Mouse (Mus musculus) hindbrain, postnatal 0 days (tissue): ENCODE measurements at regions not wholly inside any gene's neighbourhood (a gene's known extent, or its start where the extent isn't known, plus 50 kb on each side); places are given as distances from the start of the nearest gene placed in this dataset.

Experiments
- ATAC-seq: fragments of 200-750 bp; cut with Nextera tagmentation; 2 replicates; pipeline ENCODE4 v1.8.0; 2017; ENCODE audit warnings: mild to moderate bottlenecking, moderate TSS enrichment, moderate library complexity
- DNase-seq: peaks from one replicate; pipeline ENCODE4 v3.0.0-alpha.2; 2015; ENCODE audit warnings: low spot score
- H3K27ac ChIP-seq: fragments of 300-500 bp; sonication (generic); 2 replicates; pipeline ENCODE4 v1.5.1; 2014; ENCODE audit warnings: mild to moderate bottlenecking
- H3K27me3 ChIP-seq: fragments of 300-500 bp; sonication (generic); 2 replicates; pipeline ENCODE4 v1.6.1; 2014; ENCODE audit warnings: low read length, mixed read lengths; ENCODE audit not compliant: insufficient read depth
- H3K36me3 ChIP-seq: fragments of 300-500 bp; sonication (generic); 2 replicates; pipeline ENCODE4 v1.6.1; 2014; ENCODE audit warnings: low read length, mixed read lengths; ENCODE audit not compliant: insufficient read depth
- H3K4me1 ChIP-seq: fragments of 300-500 bp; sonication (generic); 2 replicates; pipeline ENCODE4 v1.6.1; 2014; ENCODE audit warnings: antibody characterized with exemption, low read length, mixed read lengths; ENCODE audit not compliant: insufficient read depth
- H3K4me2 ChIP-seq: fragments of 300-500 bp; sonication (generic); 2 replicates; pipeline ENCODE4 v1.6.1; 2014; ENCODE audit warnings: low read depth, mild to moderate bottlenecking, low read length, moderate library complexity, mixed read lengths
- H3K4me3 ChIP-seq: fragments of 300-500 bp; sonication (generic); 2 replicates; pipeline ENCODE4 v1.5.1; 2014; ENCODE audit warnings: low read length
- H3K9ac ChIP-seq: fragments of 300-500 bp; sonication (generic); replicated peaks from 2 replicates; pipeline ENCODE4 v1.6.1; 2014; ENCODE audit warnings: mild to moderate bottlenecking, low read length, moderate library complexity, mixed read lengths
- H3K9me3 ChIP-seq: fragments of 300-500 bp; sonication (generic); 2 replicates; pipeline ENCODE4 v1.6.1; 2016; ENCODE audit warnings: low read length, mixed read lengths
- CTCF ChIP-seq: IDR thresholded peaks from 2 replicates; pipeline ENCODE4 v1.5.1; 2016; ENCODE audit warnings: antibody characterized with exemption, control low read depth, low read depth
- whole genome bisulfite sequencing: fragments of 180-500 bp; shearing (Covaris S2); extraction: QIAGEN DNeasy Blood & Tissue Kit; methylation state at CpG from one replicate; pipeline ENCODE4 v1.1.7; 2014; 5-methylcytosine and 5-hydroxymethylcytosine counted together

GRCm38 (mm10) chr14:25357805-25358204 lies 101.2 kb upstream of the Zmiz1 start:
- no peaks in the 10 kb centered on the region for H3K27me3 ChIP-seq
- H3K4me3 ChIP-seq: no peak overlapping the region
- H3K9me3 ChIP-seq: no peaks in the 10 kb centered on the region
- ATAC-seq: no peak
- 80% methylated on average over 9 of the region's 9 CpGs for WGBS
- peaks cover 10% of the 10 kb centered on the region for H3K4me1 ChIP-seq
- TF ChIP-seq CTCF: no peak
- no peaks in the 10 kb centered on the region for H3K36me3 ChIP-seq
- no peak overlapping the region for H3K9ac ChIP-seq
- no peak for DNase-seq
- no peak overlapping the region for H3K27ac ChIP-seq
- no peak overlapping the region for H3K4me2 ChIP-seq

DNA sequence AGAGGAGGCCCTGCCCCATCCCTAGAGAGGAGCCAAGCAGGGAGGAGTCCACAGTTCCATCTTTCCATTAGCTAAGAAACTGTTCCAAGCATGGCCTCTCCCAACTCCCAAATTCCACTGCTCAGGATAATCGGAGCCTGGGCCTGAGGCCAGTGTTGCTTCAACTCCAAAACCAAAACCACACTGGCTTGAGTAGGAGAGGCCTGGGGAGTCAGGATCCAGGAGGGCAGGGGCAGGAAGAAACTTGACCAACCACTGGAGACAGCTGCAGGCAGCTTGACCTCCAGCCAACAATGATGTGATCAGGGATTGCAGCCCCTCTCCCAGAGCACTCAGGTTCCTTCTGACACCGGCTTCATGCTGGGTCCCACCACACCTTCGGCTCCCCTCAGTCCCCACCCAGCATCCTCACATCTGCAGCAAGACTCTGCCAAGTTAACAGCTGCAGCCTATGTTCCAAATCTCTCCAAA lies 99.1 kb upstream of the Zmiz1 start:
- WGBS: 86% methylated on average over 3 of the region's 3 CpGs
- H3K4me2 ChIP-seq: no peak overlapping the region
- DNase-seq: no peak
- peaks cover 7% of the 10 kb centered on the region for H3K4me1 ChIP-seq
- no peak overlapping the region for H3K4me3 ChIP-seq
- no peak overlapping the region for H3K27ac ChIP-seq
- no peak for TF ChIP-seq CTCF
- ATAC-seq: no peak
- H3K9me3 ChIP-seq: no peaks in the 10 kb centered on the region
- H3K27me3 ChIP-seq: no peaks in the 10 kb centered on the region
- no peak overlapping the region for H3K9ac ChIP-seq
- H3K36me3 ChIP-seq: no peaks in the 10 kb centered on the region

- Histone ChIP-seq H3K4me1 (no peaks in the 10 kb centered on the region), H3K9me3 (no peaks in the 10 kb centered on the region), H3K27ac (no peak overlapping the region), H3K27me3 (no peaks in the 10 kb centered on the region), H3K36me3 (no peaks in the 10 kb centered on the region), H3K4me2 (no peak overlapping the region), H3K4me3 (no peak overlapping the region), H3K9ac (no peak overlapping the region)
- whole genome bisulfite sequencing: 78% methylated on average over 9 of the region's 9 CpGs
- DNase-seq (no peak), ATAC-seq (no peak)
- TF ChIP-seq CTCF: no peak
Measured at GRCm38 (mm10) chr14:25360726-25361125, 98.3 kb upstream of the Zmiz1 start.

- no peaks in the 10 kb centered on the region for H3K4me1 ChIP-seq
- no peak for DNase-seq
- no peak overlapping the region for H3K9ac ChIP-seq
- no peak overlapping the region for H3K4me2 ChIP-seq
- 71% methylated on average over 3 of the region's 3 CpGs for WGBS
- no peak overlapping the region for H3K27ac ChIP-seq
- no peak overlapping the region for H3K4me3 ChIP-seq
- no peaks in the 10 kb centered on the region for H3K36me3 ChIP-seq
- no peak for TF ChIP-seq CTCF
- no peaks in the 10 kb centered on the region for H3K27me3 ChIP-seq
- ATAC-seq: no peak
- H3K9me3 ChIP-seq: no peaks in the 10 kb centered on the region
Measured at GRCm38 (mm10) chr14:25361129-25361528, 97.9 kb upstream of the Zmiz1 start.

DNA sequence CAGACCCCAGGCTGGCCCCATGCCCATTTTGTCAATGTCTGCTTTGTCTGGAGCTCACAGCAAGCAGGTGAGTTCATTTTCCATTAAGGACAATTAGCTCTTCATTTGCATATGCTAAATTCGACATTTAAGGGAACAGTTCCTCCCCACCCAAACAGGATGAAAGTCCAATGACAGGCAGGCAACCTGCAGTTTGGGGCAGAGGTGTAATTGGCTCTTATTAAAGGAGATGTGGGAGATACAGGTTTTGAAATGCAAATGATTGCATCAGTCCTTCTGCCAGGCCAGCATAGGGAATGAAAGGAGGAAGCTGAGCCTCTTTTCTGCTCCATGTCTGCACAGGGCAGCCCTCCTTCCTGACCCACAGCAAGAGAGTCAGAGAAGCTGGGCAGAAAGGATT lies 96.2 kb upstream of the Zmiz1 start:
- Histone ChIP-seq H3K9ac (no peak overlapping the region), H3K4me2 (no peak overlapping the region), H3K4me3 (no peak overlapping the region), H3K27me3 (no peaks in the 10 kb centered on the region), H3K27ac (no peak overlapping the region), H3K9me3 (no peaks in the 10 kb centered on the region), H3K4me1 (no peaks in the 10 kb centered on the region), H3K36me3 (no peaks in the 10 kb centered on the region)
- DNase-seq (no peak), ATAC-seq (no peak)
- WGBS: 16% methylated on average over 1 of the region's 1 CpGs
- TF ChIP-seq CTCF: no peak

GRCm38 (mm10) chr14:25365226-25365800 lies 93.7 kb upstream of the Zmiz1 start:
- 75% methylated on average over 10 of the region's 10 CpGs for WGBS
- no peak overlapping the region for H3K4me3 ChIP-seq
- H3K27ac ChIP-seq: no peak overlapping the region
- DNase-seq: no peak
- no peak overlapping the region for H3K4me2 ChIP-seq
- H3K4me1 ChIP-seq: 0 out of 2 replicates have a peak, but pooled peaks cover 1% of the 10 kb centered on the region
- H3K36me3 ChIP-seq: no peaks in the 10 kb centered on the region
- H3K27me3 ChIP-seq: no peaks in the 10 kb centered on the region
- no peak for ATAC-seq
- no peak for TF ChIP-seq CTCF
- no peak overlapping the region for H3K9ac ChIP-seq
- H3K9me3 ChIP-seq: no peaks in the 10 kb centered on the region

GRCm38 (mm10) chr14:25366009-25366408 lies 93.0 kb upstream of the Zmiz1 start:
- DNase-seq (no peak), ATAC-seq (no peak)

More at GRCm38 (mm10) chr14:25366009-25366408, 93.0 kb upstream of the Zmiz1 start:
- no peak overlapping the region for H3K4me2 ChIP-seq
- H3K4me3 ChIP-seq: no peak overlapping the region
- no peak for TF ChIP-seq CTCF
- 0 out of 2 replicates have a peak, but pooled peaks cover 6% of the 10 kb centered on the region for H3K4me1 ChIP-seq
- no peaks in the 10 kb centered on the region for H3K27me3 ChIP-seq
- H3K9ac ChIP-seq: no peak overlapping the region
- H3K27ac ChIP-seq: no peak overlapping the region
- no peaks in the 10 kb centered on the region for H3K36me3 ChIP-seq
- 60% methylated on average over 5 of the region's 5 CpGs for WGBS
- H3K9me3 ChIP-seq: no peaks in the 10 kb centered on the region
